Mouse (Mus musculus) kidney, postnatal 10 days (tissue): ENCODE data around the gene Rplp0.

ENCODE experiments used
- DNase-seq: peaks from one replicate; pipeline ENCODE4 v3.0.0; 2021; ENCODE audit warnings: mixed read lengths

The Rplp0 gene

GRCm38 (mm10) chr5:115528128-115528527 is 31.1 kb upstream of the Rplp0 start:
- DNase-seq = no peak

- no peak for DNase-seq
These were observed 29.9 kb upstream of the Rplp0 start for GRCm38 (mm10) chr5:115529364-115529741.

GRCm38 (mm10) chr5:115529742-115530446 is 29.4 kb upstream of the Rplp0 start:
- no peak for DNase-seq

DNA sequence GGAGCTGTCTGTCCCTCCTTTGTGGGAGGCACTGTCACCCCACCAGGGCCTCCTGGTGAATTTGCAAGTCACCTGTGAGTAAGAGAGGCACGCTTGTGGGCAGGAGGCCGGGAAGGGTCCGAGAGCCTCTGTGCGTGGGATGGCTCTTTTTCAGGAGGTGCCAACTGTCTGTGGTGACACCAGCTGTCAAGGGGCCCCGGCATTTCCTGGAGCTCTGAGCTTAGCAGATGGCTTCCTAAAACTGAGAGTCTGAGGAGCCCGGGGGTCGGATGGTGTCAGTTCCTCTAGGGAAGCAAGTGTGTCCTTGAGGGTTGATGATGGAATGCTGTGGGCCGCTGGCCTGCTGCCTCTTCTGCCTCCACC is 28.8 kb upstream of the Rplp0 start:
- peak; percentile 71 for DNase-seq

GRCm38 (mm10) chr5:115531671-115532270 is 27.5 kb upstream of the Rplp0 start:
- peak; percentile 84 for DNase-seq

- DNase-seq = peak; percentile 69
These were observed 25.0 kb upstream of the Rplp0 start for GRCm38 (mm10) chr5:115534290-115534731.

- DNase-seq = peak; percentile 60
These were observed 24.4 kb upstream of the Rplp0 start for GRCm38 (mm10) chr5:115534856-115535255.

DNA sequence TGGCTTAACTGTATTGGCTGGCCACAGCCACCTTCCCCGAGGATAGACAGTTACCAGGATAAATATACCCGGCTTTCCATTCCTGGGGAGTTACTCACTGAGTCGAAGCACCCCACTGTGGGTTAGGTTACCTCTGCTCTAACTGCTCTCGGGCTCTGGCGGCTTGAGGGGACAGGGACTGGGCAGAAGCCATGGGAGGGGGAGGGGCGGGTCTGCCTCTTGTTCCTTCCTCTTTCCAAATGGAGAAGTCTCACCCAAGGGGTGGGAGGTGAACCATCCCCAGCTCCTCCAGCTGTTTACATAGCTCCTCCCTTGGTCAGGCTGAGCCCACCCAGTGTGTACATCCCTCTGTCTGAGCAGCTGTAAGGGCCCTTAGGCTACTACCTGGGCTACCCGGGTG is 23.6 kb upstream of the Rplp0 start:
- peak; percentile 66 for DNase-seq

DNA sequence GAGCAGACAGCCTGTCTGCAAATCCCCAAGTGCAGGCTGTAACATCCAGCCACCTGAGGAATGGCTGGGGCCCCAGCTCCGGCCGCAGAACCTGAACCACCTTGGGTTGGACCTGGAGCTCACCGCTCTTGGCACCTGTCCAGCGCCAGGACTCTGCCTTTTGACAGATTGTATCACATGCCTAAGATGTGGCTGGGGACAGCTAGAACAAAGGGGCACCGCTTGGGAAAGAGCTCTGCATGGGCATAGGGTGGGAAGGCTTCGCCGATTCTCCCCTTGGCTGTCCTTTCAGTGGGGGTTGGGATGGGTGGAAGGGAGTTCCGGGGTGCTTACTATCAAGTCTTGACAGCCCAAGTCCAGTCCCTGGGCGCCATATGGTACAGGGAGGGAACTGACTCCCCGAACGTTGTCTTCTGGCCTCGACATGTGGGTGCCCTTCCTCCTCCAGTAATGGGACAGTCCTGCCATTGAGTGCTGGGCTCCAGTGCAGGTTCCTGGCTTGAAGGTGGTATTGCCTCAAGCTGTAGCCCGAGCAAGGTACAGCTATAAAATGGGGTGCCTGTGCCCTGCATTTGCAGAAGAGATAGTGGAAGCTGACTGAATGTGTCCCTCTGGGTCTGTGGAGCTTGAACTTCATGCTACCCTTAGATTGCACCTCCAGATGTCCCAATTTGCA is 21.1 kb upstream of the Rplp0 start:
- DNase-seq = peak; percentile 73

GRCm38 (mm10) chr5:115538693-115539043 is 20.6 kb upstream of the Rplp0 start:
- DNase-seq = peak; percentile 98

DNA sequence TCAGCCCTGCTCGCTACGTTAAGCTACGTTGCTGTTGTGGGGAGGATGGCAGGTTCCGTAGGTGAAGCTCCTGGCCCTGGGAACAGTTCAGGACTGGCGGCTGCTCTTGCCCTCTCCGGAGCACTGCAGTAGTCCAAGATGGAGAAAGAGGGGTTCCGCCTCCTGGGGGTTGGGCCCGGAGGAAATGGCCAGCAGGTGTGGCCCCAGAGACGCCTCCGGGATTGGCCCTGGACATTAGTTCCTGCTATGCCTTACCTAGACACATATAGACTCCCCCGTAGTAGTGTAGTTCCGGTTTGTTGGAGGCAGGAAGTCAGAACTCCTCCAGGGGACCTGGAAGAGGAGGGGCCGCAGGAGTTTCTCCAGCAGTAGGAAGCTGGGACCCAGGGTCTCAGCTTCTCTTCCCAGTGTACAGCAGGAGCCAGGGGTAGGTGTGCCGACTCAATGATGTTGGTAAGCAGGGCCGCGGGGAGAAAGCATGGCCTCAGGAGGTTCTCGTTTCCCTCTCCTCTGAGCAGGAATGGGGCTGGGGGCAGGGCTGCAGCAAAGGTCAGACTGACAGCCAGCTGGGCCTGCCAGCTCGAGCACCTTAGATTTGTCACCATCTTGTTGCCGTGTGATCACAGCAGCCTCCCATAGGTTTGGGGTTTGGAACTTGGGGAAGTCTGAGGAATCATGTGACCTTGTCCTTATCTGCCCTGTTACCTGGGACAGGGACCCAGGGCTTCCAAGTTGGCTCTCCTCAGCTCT is 16.5 kb upstream of the Rplp0 start:
- DNase-seq = peak; percentile 53

- peak; percentile 85 for DNase-seq
These were observed 15.6 kb upstream of the Rplp0 start for GRCm38 (mm10) chr5:115543509-115544253.

DNA sequence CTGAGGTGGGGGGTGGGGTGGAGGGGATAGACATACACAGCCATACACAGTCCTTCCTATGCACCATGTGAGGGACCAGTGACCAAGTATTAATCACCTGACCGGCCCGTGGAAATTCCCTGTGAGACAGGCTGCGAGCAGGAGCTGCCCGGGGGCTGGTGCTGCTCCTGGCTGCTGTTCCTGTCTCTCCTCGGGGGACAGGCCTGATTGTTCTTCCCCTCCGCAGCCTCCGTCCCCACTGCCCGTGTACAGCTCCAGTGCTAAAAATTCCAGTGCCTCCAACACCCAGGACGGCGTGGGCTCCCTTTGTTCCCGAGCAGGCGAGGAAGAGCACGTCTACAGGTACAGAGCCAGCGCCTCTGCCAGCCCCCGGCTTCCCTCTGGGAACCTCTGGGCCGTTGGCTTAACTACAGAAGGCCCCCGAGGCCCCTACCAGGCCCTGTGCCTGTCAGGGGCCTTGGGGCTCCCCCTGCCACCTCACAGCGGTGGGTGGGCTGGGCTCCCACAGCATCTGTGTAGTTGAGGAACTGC is 14.5 kb upstream of the Rplp0 start:
- DNase-seq = no peak

DNA sequence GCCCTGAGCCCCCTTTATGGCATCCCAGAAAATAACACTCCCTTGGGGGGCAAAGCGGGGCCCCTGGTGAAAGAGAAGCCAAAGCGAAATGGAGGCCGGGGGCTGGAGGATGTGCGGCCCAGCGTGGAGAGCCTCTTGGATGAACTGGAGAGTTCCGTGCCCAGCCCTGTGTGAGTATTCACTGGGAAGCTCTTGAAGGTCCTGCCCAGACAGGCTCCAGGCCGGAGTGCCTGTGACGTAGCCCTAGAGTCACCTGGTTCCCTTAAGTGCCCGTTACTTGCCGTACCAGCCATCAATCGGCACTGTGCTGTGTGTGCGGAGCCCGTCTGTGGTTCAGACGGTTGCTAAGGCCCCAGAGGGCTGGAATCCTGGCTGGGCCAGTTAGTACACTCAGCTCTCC is 13.6 kb upstream of the Rplp0 start:
- DNase-seq = peak; percentile 20

DNA sequence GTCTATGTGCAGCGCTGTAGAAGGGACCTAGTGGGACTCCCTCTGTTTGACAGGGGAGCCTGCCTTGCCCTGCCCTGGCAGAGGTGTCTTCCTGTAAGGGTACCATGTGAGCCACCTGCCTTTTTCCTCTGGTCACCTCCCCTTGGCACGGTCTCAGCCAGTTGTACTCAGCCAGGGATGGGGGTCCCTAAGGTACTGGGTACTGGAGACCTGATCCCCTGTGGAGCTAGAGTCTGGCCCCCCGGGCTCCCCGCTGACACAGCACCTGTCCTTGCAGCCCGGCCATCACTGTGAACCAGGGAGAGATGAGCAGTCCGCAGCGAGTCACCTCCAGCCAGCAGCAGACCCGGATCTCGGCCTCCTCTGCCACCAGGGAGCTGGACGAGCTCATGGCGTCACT is 12.7 kb upstream of the Rplp0 start:
- DNase-seq = no peak

DNA sequence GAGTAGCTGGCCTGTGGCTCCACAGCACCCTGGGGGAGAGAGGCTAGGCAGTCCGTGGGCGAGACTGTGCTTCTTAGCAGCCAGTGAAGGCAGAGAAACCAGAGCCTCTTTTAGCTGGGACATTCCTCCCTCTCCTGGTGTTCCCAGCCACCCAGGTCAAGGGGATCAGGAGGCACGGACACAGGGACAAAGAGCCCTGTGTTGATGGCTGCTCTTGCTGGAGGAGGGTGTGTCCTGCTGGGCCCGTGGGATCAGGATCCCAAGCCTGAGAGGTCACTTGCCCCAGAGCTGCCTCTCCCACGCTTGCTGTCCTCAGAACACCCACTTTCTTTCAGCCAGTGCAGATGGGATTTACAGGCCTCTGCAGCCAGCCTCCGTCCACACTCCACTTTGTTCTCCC is 12.3 kb upstream of the Rplp0 start:
- DNase-seq = no peak

DNA sequence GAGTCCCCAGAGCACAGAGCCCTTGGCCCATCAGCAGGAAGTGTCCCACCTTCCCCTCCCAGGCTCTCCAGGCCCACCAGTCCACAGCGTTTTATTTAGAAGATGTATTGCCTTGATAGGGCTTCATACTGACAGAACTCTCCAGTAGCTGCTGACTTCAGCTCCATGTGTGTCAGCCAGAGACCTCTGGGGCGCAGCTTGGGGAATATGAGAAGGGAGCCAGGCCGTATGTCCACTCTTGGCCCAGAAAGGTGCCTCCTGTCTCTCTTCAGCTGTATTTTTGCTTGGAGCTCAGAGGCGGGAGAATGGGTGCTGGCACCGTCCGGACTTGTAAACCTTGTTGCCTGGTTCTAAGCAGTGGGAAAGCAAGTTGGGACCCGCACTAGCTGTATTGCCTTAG is 11.8 kb upstream of the Rplp0 start:
- no peak for DNase-seq

DNA sequence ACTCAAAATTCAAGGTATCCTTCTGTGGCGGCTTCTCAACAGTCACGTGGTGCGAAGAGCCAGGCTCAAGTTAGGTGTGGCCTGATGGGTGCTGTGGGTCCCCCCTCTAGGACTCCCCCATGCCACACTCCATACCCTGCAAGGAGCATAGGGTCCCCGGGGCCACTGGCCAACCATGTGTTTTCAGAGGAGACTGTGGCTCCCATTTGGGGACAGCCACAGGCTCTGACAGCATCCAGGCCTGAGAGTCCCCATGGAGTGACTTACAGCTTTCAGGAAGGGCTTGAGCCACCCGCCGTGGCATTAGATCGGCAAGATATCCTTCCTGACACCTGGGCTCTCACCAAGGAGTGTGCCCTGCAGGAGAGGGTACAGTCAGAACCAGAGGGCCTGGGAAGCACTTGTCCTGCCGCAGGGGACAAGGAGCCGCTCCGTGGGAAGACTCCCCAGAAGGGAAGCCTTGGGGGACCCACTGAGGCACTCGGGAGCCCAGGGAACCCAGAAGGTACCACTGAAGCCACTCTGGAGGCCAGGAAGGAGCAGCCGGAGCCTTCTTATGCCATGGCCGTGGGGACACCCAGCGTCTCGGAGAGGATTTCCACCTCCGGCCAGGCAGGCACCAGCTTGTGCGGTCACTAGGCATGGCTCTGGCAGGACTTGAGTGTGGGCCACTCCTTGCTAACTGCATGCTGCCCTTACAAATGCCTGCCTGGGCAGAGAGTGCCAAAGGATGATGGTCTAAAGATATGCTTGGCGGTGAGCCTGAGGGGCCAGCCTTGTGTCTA is 10.6 kb upstream of the Rplp0 start:
- no peak for DNase-seq

- no peak for DNase-seq
These were observed 8.7 kb upstream of the Rplp0 start for GRCm38 (mm10) chr5:115550482-115551005.

- DNase-seq = no peak
These were observed 7.9 kb upstream of the Rplp0 start for GRCm38 (mm10) chr5:115551386-115551785.

- no peak for DNase-seq
These were observed 7.5 kb upstream of the Rplp0 start for GRCm38 (mm10) chr5:115551799-115552198.
